Mouse (Mus musculus) bone marrow macrophage, adult 2 months (primary cell): ENCODE measurements around the gene Atl3.

ENCODE experiments used
- CTCF ChIP-seq: IDR thresholded peaks from 2 replicates; pipeline ENCODE4 v1.5.1; 2012; ENCODE audit warnings: low read depth, mild to moderate bottlenecking, low read length, moderate library complexity
- POLR2A ChIP-seq: IDR thresholded peaks from 2 replicates; pipeline ENCODE4 v1.6.1; 2012; ENCODE audit warnings: mild to moderate bottlenecking, low read depth, low read length, borderline replicate concordance

DNA sequence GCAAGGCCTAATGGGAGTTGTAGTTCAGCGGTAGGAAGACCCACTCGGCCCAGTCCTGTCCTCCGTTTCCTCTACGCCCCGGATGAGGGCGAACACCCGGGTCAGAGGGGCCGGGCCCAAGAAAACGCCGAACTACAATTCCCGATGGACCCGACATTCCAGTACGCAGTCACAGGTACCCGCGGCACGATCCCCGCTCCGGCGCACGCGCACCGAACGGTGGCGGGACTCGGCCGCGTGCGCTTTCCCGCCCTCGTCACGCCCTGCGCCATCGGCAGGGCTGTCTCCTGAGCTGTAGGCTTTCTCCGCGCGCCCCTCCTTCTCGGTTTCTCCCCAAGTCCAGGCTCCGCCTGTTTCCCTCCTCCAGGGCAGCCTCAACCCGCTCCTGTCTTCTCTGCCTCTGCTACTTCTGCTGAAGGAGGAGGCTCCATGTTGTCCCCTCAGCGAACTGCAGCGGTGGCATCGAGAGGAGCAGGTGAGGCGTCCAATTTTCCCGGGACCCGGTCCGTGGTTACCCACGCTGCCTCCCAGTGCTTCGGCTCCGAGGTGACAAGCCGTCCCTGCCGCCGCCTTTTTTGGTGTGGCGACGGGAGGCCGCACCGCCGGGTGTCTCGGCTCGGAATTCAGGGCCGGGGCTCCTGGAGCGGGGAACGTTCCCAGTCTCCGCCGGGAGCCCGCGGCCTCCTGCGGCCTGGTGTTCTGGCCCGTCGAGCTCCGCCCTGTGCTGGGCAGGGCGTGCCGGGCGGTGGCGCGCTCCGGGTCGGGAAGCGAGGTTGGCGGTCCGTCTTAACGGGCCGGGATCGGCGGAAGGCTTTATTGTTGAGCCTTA lies 561 bp downstream of the Atl3 start:
- TF ChIP-seq CTCF (no peak), POLR2A (peak; percentile 11; the same call in 1 of the 2 replicates)
